Mouse (Mus musculus) MEL-GATA-1-ER (cell line): ENCODE data around the gene Gfer.
"Not testable (repeated sequence)": the region's sequence is repeated elsewhere in the genome, so short reads cannot be mapped to it uniquely, and the experiment has no call there.

Experiments used
- DNase-seq: peaks from one replicate; pipeline ENCODE4 v3.0.0-alpha.2; 2012; ENCODE audit warnings: low read depth; ENCODE audit errors: extremely low read depth

Gene Gfer

DNA sequence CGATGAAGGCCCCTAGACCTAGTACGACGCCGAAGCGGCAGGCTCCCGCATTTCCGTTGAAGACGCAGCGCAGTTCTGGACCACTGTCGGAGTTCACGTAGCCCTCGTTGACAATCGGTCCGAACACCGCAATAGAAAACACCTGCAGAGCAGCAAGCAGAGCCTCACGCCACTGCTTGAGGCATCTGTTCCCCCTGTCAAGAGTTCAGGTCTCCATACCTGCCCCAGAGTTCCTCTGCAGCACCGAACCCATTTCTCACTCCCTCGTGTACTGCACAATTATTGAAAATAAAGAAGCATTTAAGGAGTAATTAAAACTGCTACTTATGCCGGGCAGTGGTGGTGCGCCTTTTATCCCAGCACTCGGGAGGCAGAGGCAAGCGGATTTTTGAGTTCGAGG, 8.4 kb downstream of the Gfer start:
- DNase-seq: no peak

- peak; percentile 76 for DNase-seq
Observed at GRCm38 (mm10) chr17:24687146-24687595, 8.8 kb downstream of the Gfer start.

GRCm38 (mm10) chr17:24686514-24686913, 9.4 kb downstream of the Gfer start:
- DNase-seq: peak; percentile 36

- DNase-seq: no peak
Observed at GRCm38 (mm10) chr17:24677500-24678080, 18.4 kb downstream of the Gfer start.

DNA sequence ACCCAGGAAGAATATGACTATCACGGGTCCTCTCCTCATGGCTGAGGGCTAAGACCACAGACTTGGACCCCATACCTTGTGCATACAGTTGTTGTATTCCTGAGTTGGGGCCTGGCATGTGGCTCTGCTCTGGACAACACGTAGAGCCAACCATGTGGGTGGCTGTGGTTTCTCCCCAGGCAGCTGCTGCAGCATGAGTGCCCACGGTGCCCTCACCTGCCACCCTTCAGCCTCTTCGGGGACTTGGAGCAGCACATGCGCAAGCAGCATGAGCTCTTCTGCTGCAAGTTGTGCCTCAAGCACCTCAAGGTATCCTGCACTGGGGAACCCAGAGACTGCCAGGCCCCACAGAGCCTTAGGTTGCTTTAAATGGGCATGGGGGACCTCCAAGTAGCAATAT, 19.1 kb downstream of the Gfer start:
- DNase-seq: no peak

GRCm38 (mm10) chr17:24676187-24676586, 19.8 kb downstream of the Gfer start:
- DNase-seq: peak; percentile 56

GRCm38 (mm10) chr17:24674277-24674676, 21.7 kb downstream of the Gfer start:
- DNase-seq: no peak

- no peak for DNase-seq
Observed at GRCm38 (mm10) chr17:24672141-24672540, 23.8 kb downstream of the Gfer start.

DNA sequence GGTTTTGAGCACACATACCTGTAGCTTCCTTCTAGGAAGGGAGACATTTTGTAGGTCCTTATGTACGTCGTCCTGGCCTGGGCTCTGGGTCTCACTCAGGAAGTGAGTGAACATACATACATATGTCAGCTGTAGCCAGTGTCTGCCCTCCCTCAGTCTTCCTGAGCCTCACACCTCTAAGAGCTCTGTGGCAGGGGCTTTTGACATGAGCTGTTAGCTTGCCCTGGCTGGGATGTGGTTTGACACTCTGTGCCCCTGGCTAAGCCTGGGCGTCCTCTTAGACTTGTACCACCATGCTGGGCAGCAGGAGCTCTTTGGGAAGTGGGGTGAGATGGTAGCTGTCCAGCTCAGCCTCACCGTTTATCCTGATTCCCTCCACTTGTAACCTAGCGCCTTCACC, 24.6 kb downstream of the Gfer start:
- no peak for DNase-seq

GRCm38 (mm10) chr17:24670246-24670844, 25.6 kb downstream of the Gfer start:
- no peak for DNase-seq

DNA sequence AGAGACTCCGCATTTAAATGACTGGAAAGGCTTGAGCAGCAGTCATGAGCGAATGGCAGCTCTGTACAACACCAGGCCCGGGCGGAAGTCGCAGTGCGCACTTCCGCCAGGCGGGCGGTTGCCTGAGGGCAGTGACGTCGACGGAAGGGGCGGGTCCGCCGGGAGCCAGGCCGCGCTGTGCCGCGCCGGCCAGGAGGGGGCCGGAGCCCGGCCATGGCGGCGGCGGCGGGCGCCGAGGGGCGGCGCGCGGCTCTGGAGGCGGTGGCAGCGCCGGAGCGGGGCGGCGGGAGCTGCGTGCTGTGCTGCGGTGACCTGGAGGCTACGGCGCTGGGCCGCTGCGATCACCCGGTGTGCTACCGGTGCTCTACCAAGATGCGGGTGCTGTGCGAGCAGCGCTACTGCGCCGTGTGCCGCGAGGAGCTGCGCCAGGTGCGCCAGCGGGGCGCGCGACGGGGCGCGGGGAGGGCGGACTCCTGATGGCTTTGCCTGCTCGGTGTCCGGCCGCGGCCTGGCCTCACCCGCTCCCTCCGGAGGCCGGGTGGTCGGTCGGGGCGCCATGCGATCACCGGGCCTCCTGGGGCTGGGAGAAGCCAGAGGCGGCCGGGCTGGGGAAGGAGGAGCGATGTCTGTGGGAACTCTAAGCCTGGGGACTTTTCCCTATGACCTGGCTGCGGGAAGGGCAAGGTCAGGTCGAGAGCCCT, 26.3 kb downstream of the Gfer start, which contains the start of gene Zfp598:
Gene Zfp598, plus strand, starts transcription at position 143 of the 701 bp plus-strand sequence.
- DNase-seq: peak; percentile 83

GRCm38 (mm10) chr17:24669214-24669544, 26.8 kb downstream of the Gfer start:
- DNase-seq: not testable (repeated sequence)

DNA sequence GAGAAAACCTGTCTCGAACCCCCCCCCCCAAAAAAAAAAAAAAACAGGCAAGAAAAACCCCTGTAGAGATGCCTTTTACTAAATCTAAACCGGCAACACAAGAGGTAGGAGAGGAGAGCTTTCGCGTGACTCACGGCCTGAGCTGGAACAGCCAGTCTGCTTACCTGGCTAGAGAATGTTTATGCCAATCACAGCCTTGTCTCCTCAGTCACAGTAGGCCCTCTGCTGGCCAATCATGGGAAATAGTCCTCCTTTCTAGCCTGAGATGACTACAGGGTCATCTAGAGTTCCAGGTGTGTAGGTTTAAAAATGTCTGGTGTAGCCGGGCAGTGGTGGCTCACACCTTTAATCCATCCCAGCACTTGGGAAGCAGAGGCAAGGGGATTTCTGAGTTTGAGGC, 28.5 kb downstream of the Gfer start:
- DNase-seq: peak; percentile 53

GRCm38 (mm10) chr17:24667011-24667410, 28.9 kb downstream of the Gfer start:
- not testable (repeated sequence) for DNase-seq

DNA sequence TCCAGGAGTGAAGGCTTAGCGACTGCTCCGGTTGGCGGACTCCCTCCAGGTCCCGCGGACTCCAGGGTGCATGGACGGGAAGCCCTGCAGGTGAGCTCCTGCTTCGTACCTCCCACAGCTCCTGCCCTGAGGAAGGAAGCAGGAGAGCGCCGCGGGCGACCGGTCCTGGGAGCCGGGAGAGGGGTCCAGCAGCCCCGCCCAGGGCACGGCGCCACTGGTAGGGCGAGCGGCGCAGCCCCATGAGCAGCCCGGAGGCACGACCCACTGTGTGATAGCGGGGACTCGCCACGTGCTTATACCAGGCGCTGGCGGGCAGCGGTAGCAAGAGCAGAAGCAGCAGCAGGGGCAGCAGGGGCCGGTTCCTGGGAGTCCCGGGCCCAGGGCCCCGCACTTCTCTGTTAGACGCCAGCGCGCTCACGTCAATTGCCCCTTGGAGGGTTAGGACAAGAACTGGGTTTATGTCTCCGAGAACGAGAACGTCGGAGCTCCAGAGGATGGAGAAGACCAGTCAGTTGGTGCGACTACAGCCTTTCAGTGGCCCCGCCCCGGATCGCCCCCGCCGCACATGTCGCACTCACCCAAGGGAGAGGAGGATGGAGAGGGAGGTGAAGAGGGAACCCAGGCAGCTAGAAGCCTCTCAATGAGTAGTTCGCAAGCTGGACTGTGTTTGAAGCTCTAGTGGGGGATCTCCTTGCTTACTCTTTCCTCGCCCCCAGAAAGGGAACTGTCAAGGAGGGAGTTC, 37.8 kb downstream of the Gfer start, which contains the start of gene Npw:
Gene Npw, minus strand, starts transcription at position 441 of the 742 bp plus-strand sequence.
- DNase-seq: no peak

- no peak for DNase-seq
Observed at GRCm38 (mm10) chr17:24654969-24655368, 41.0 kb downstream of the Gfer start.

DNA sequence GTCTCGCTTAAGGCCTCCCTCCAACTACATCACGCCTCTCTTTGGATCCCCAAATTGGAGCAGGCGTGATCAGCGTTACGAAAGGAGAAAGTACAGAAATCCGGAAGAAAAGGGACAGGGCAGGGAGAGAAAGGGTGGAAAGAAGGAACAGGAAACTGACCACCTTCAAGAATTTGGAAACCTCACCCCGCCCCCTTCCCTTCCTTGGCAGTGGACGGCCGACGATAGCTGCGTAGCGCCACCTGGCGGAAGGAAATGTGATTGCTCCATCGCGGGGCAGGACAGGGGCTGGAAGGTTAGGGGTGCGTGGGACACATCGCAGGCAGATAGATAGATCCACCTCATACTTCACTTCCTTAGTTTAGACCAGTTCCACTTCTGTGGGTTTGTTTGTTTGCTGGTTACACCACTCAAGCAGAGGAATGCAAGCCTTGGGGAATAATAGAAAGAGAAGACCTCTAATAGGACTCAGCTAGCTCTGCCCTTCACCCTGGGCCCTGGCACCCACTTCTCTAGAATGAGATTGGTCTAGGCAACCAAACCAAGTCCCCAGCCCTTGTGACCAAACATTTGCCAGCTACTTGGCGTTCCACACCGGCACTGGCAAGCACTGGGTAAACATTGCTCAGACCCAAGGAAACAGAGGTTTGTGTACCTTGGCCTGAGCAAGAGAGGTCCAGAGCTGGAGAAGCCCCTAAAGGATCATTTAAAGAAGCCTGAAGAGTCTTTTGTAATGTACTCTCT, 41.8 kb downstream of the Gfer start:
- DNase-seq: no peak

GRCm38 (mm10) chr17:24651835-24652234, 44.1 kb downstream of the Gfer start:
- no peak for DNase-seq

GRCm38 (mm10) chr17:24650766-24651165, 45.2 kb downstream of the Gfer start:
- DNase-seq: no peak

DNA sequence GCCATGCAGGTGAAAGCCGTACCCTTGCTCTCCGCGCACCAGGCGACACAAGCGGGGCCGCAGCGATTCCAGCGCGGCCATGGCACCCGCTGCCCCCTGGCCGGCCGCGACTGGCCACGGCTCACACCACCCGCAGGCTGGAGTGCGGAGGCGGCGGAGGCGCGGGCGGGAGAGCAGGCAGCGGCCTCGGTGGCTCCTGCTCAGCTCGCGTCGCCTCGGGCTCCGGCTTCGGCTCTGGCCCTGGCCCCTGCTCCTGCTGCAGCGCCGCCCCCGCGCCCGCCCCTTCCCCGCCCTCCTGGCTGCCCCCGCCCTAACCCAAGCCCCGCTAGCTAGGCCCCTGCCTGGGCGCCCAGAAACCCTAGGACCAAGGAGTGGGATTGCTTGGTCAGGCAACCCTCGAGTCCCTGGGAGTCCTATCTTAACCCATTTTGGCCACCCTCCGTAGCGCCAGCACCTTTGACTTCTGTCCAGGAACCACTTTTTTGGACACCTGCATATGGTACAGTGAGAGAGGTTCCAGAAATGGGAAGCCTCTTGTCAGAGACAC, 45.8 kb downstream of the Gfer start, which contains the start of gene Slc9a3r2:
Gene Slc9a3r2, minus strand, starts transcription at position 258 of the 547 bp plus-strand sequence.
- DNase-seq: no peak

DNA sequence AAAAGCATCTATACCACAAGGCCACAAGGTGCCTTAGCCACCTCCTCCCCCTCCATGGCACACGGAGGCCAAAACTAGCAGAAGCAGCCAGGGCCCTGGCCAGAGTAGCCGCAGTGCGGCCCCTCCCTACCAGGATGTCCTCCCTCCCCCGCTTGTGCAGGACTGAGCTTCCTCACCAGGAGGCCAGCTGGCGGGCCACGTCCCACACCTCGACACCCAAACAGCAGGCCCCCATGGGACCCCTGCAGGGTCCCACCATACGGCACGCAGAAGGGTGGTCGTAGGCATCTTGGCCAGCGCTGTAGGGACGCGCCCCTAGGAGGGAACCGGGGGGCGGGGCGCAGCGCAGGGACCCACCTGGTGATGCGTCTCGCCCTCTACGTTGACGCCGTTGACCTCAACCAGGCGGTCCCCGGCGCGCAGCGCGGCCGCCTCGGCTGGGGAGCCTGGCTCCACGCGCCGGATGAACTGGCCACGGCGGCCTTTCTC, 46.3 kb downstream of the Gfer start:
- DNase-seq: no peak
